Mouse (Mus musculus) gastrocnemius, adult 8-10 months (tissue): ENCODE measurements around the gene Hspa13. TPM values are rescaled to one million over a fixed set of nuclear protein-coding genes. Genes with fewer than 3 reads are reported as not detected.

Experiments used
- DNase-seq, 2 experiments: peaks; one replicate each; pipeline ENCODE4 v3.0.0; 2022; ENCODE audit warnings: low spot score in 2 of 2
- microRNA-seq: library from miRNA; unstranded; fragments of <30 nt; microRNA quantifications from one replicate; pipeline ENCODE4 v1.2.0, GENCODE M21; 2022
- total RNA-seq, 4 experiments: library from RNA; stranded (reverse); gene quantifications; 2 replicates each; pipeline ENCODE4 v1.2.4; 2022

The Hspa13 gene
- total RNA-seq, result 10 to 100 TPM in 1 of 4 experiments, 1 to 10 TPM in 3; 7.5 to 11.8 (median 8.4) TPM

DNA sequence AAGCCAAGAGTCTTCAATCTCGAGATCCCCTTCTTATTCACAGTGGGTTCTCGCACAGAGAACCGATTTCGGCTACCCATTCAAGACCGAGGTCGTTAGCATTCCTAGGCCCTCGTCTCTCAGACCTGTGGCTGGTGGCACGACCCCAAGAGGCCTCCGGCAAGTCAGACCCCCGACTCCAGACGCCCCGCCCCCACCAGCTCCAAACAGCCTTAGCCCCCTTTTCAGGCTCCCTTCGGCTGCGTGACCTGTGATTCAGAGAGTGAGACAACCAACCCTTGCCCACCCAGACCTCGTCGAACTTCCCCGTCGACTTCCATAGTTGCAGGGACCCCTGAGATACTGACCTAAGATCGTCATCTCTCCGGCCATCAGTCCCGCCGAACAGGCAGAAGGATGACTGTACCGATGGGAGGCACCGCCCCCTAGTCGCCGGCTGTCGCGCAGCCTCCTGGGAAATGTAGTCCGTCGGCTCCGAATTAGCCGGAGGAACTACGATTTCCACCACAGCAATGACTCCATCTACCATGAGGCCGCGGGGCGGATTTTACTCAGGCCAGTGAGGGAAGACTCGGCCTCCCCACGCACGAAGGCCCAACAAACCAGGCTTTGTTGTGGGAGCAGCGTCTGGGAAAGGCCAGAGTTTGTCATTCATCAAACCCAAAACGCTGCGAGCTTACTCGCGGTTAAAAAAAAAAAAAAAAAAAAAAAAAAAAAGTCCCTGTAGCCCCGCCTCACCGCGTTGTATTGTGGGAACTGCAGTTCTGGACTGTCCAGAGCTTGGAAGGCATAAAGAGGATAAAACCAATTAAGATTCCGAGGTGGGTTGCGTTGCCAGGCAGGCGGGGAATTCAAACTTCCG is at the start of gene Hspa13:
Hspa13 (minus strand) TSS at position 717 of the 862 bp plus-strand sequence.
- peak; percentile 93 to 95 for DNase-seq

DNA sequence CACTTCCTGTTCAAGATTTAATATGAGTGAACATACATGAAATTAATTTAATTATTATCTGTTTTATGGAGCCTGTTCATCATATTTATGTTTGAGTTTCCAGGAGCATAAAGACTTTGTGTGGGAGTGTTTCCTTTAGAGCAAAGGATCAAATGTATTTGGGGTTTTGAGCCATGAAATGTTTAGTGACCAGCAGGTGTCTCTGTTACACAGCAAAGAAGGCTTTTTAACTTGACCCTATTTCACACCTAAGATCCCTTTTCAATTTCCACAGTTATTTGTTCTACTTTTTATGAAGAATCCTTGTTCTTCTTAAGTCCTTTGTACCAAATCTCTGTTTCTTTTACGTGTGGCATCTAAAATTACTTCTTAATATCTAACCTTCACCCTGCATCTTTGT is 12.4 kb upstream of the Hspa13 start:
- DNase-seq, result no peak

DNA sequence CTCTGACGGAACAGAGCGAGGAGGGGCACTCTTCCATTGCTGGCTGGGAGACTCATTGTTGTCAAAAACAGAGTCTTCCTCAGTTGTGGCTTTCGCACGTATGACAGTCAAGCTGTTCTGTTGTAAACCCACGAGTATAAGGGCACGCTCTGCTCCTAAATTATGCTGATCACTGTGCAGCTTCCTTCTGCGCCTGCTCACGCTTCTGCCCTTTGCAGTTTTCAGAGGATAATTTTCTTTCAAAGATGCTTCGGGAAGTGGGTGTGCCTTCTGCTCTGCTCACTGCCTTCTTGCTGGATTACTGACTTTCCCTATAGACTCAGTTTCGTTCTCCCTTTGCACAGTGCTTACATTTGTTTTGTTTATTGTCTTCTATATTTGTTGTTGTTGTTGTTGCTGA is 6.3 kb upstream of the Hspa13 start:
- no peak for DNase-seq

DNA sequence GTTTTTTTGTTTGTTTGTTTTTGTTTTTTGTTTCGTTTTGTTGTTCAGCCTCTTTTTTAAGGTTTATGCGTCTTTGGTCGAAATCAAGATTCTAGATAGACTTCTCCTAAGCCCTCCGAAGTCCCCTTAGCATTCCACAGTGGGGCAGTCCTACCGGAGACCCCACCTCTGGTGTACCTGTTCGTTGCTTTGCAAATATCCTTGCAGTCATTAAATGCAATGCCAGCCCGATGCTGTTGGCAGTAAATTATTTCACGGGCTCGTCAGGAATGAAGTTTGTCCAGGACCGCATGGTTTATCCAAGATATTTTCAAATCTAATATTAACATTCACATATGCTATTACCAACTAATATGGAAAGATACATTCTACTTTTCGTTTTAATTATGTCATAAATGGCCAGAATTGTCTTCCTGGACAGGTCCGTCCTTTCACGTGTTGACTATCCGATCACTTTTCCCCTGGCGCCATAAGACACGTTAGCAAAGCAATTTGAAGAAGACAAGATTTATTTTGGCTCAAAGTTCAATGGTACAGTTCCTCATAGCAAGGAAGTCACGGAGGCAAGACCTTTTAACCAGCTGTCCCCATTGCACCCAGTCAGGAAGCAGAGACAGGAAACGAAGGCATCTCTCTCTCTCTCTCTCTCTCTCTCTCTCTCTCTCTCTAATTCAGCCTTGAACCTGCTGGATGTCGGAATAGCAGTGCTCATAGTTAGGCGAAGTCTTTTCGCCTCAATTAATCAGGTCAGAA is 522 bp upstream of the Hspa13 start:
- no peak for DNase-seq

DNA sequence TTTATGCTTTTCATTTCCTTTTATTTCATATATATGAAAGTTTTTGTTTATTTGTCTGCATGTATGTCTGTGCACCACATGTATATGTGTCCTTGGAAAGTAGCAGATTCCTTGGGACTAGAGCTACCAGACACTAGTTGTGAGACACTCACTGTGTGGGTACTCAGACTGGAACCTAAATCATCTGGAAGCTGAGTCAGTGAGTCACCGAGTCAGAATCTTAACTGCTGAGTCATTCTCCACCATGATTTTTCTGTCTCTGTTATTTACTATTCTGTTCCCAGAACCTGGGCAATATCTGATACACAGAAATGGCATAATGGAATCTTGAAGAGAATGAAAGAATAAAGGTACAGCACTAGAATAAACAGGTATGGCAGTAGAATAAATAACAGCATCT is 14.0 kb downstream of the Hspa13 start:
- DNase-seq, result no peak

DNA sequence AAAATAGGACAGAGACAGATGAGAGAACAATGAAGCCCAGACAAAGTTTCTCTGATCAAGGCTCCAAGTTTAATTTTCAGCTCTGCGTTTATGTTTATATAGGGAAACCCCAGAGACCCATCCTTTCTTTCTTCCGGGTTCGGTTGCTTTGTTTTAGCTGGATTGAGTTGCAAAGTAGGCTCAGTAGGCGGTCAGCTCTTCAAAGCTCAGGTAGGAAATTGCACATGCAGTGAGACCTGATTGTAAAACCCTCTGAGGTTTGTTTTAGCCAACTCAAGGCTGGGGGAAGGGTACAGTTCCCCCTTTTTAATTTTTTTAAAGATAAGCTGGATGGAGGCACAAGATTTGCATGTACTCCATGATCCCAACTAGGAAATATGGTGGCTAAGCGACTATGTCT is 16.8 kb downstream of the Hspa13 start:
- DNase-seq, result no peak

DNA sequence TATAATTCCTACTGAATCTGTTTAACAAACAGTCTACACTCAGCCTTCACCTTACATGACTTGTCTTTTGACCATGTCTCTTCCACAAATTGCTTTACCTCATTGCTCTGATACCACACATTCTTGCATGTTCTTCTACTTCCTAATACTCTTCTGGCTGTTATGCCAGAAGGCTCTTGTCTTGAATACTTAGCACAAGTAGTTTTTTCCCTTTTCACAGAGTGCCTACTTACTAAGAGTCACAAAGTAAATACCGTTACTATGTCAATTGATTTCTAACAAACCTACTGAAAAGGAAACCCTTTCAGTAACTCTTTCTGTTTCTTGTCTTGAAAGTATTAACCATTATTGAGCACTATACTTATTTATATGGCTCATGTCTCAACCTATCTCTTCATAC is 18.0 kb downstream of the Hspa13 start:
- no peak for DNase-seq

DNA sequence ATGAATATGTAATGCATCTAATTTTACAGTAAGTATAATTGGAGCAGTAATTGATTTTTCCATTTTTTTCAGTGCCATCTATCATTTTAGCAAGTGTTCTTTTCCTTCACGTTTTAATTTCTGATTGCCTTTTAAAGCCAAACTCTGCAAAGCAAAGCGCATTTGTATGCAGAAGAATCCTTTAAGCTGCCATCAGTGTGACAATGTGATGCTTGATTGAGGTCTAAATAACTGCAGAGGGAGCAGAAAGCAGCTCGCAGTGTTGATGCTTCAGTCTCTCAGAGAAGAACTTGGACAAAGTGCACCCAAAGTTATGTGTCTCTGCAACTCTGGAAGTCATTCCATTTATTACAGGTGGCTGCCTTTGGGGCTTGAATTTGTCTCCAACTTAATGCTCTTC is 22.9 kb downstream of the Hspa13 start:
- no peak for DNase-seq

DNA sequence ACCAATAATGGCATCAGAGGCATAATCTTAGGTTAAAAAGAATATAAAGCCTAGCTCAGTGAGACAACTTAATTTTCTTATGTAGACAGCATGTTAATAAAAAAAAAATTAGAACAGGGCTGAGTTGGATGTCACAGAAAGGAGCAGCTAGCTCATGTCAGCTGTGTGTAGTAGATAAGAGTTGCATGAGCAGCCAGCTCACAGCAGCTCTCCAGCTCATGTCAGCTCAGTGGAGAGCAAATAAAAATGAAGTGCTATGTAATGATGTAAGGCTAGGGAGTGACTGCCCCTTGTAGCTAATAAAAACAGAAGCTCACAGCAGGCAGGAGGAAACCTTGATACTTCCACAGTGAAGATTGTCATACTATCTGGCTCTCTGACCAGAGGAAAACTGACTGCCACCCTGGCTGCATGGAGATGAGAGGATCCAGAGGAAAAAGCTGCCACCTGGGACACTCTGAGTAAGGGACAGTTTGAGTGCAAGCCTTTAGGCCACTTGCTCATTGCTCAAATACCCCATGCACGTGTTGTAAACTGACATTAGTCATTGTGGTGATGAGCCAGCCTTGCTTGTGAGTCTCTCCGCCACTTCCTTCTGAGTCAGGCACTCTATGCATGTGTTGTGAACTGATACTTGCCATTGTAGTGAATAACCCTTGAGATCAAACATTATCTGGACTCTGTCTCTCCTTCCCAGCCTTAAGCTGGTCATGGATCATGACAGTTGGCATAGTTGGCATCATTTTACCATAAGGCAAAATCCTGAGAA is 49.3 kb downstream of the Hspa13 start:
- no peak for DNase-seq

DNA sequence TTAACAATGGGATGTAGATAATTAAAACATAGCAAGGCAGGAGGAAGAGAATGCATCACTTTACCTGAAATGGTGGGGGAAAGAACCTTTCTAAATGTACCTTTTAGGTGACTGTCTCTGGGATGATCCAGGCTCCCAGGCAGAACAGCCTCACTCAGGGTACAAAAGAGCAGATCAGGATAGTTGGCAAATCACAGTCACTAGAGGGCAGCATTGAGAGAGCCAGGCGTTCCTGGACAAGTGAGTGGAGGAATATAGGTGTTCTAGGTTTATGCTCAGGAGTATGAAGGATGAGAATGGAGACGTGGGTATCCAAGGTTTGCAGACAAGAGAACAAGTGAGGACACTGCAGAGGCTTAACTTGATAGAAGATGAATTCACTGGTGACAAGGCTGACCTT is 70.7 kb downstream of the Hspa13 start:
- peak in 1 of 2 experiments; percentile 3 for DNase-seq

Small RNA genes within 50 kb of the gene (microRNA-seq; reads per million reads assigned to microRNA genes)
- not detected for gene Gm22923

Other genes starting within 250 kb of the Hspa13 start
- not detected for gene Lipi, start 181.0 kb downstream of the Hspa13 start, total RNA-seq
- gene Rbm11, start 174.3 kb downstream of the Hspa13 start, total RNA-seq, result under 1 TPM in 1 of 4 experiments, not detected in 3; 0.22 TPM